Mouse (Mus musculus) heart, postnatal 14 days (tissue): Measurements from ENCODE around the gene Dnaja1. TPM values are rescaled to one million over a fixed set of nuclear protein-coding genes. Genes with fewer than 3 reads are reported as not detected.

Experiments used
- microRNA-seq, 2 experiments: library from miRNA; unstranded; fragments of <30 nt; microRNA quantifications; one replicate each; pipeline ENCODE4 v1.2.0; 2021 to 2022
- total RNA-seq, 2 experiments: library from RNA; stranded (reverse); gene quantifications; 2 replicates each; pipeline ENCODE4 v1.2.3; 2021

Dnaja1 gene
- total RNA-seq, 2 experiments from 2014 or later, result 79.5 to 110 TPM

Small RNAs within 50 kb of the gene (microRNA-seq; reads per million reads assigned to microRNA genes)
- 0.27 to 0.48 reads per million in 2 experiments for gene Mir207

Other genes starting within 250 kb of the Dnaja1 start
- gene Tmem215, start 250.0 kb upstream of the Dnaja1 start, total RNA-seq, result not detected
- 10 to 100 TPM; 14.4 to 15.3 TPM for gene Aptx, start 19.0 kb upstream of the Dnaja1 start, total RNA-seq
- gene Smu1, start 35.8 kb downstream of the Dnaja1 start, total RNA-seq, result 10 to 100 TPM; 28.1 to 31.6 TPM
- gene B4galt1, start 131.9 kb downstream of the Dnaja1 start, total RNA-seq, result 10 to 100 TPM; 65.7 to 70.3 TPM
- gene Spink4, start 197.9 kb downstream of the Dnaja1 start, total RNA-seq, result under 1 TPM in 1 of 2 experiments, not detected in 1; 0.90 TPM
- gene Bag1, start 226.1 kb downstream of the Dnaja1 start, total RNA-seq, result 100 to 1,000 TPM; 193 to 198 TPM
- gene Chmp5, start 226.3 kb downstream of the Dnaja1 start, total RNA-seq, result 10 to 100 TPM; 32.9 to 37.3 TPM
- gene Nfx1, start 248.8 kb downstream of the Dnaja1 start, total RNA-seq, result 10 to 100 TPM; 24.7 to 25.4 TPM